Mouse (Mus musculus): ENCODE measurements around the gene Mlc1. TPM values are rescaled to one million over a fixed set of nuclear protein-coding genes. Genes with fewer than 3 reads are reported as not detected.

Gene Mlc1
- polyA plus RNA-seq (2015; fragmentation: Nextera tagmentation; extraction: Ambion mirVana): 0.13 and 0.15 TPM in 2 replicates

DNA sequence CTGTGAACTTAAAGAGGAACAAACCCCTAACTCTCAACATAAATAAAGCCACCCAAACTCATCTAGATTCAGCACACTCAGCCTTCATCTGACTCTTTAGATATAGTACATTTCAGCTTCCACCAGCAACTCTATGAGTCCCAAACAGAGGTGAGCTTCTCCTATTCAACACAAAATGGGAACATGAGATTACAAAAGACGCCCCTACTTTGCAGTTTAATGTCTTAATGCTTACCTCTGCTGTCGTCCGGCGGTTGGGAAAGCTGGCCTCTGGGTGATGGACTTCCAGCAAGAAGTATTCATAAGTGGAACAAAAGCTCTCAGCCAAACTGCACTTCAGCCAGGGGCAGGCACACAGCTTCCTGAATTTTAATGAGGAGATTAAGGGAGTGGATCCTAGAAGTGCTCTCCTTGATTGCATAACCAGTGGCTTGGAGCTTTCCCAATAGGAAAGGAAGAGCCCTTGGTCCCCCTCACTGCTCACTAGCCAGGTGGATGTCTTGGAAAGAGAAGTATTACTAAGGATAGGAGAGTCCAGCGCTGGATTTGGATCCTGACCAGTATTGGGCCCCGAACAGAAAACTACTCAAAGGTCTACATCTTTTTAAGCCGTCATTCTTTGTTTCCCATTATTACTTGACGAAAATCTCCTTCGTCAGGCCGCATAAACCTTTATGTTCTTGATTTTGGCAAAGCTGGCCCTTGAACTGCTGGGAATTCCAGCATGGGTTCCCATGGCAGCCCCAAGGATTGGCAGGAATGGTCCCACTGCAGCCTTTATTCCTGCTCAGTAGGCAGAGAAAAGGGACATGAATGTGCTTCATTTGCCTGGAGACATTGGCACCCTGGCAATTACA is at the start of gene Mlc1:
Gene Mlc1 (minus strand): TSS at position 727 of the 857 bp plus-strand sequence.
- Histone ChIP-seq H3K27me3 (no peaks in the 10 kb centered on the region), H3K36me3 (no peaks in the 10 kb centered on the region), H3K4me1 (no peaks in the 10 kb centered on the region), H3K9me3 (no peaks in the 10 kb centered on the region), H3K27ac (no peak within 1 kb of the TSS), H3K4me2 (replicated peaks) (no peak within 1 kb of the TSS), H3K4me3 (no peak within 1 kb of the TSS), H3K9ac (no peak within 1 kb of the TSS)
- WGBS: 79% methylated on average over 10 of the region's 10 CpGs
- ATAC-seq (ENCODE audit: low FRiP score, low read depth): no peak

- Histone ChIP-seq H3K27ac (no peak overlapping the region), H3K27me3 (no peaks in the 10 kb centered on the region), H3K4me3 (no peak overlapping the region), H3K36me3 (no peaks in the 10 kb centered on the region), H3K4me1 (no peaks in the 10 kb centered on the region), H3K4me2 (replicated peaks) (no peak overlapping the region), H3K9me3 (no peaks in the 10 kb centered on the region), H3K9ac (no peak overlapping the region)
- 78% methylated on average over 7 of the region's 7 CpGs for WGBS
- ATAC-seq (ENCODE audit: low FRiP score, low read depth): no peak
Observed at GRCm38 (mm10) chr15:89020492-89020891, 41.7 kb upstream of the Mlc1 start.

DNA sequence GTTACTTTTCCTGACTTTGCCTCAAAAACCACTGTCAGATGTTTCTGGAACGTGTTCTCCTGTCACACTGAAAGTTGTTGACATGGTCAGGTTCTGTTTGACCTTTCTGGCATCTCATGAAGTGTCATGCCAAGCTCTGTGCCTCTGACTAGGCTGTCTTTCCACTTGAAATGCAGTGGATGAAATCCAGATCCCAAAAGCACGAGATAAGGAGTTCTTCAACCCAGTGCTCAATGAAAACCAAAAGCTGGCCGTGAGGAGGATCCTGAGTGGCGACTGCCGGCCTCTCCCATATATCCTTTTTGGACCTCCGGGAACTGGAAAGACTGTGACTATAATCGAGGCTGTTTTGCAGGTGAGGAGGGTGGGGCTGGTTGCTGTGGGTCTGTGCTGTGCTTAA is 41.3 kb upstream of the Mlc1 start:
- no peaks in the 10 kb centered on the region for H3K4me1 ChIP-seq
- no peak overlapping the region for H3K9ac ChIP-seq
- ATAC-seq (ENCODE audit: low FRiP score, low read depth): no peak
- H3K4me3 ChIP-seq: no peak overlapping the region
- no peaks in the 10 kb centered on the region for H3K27me3 ChIP-seq
- no peaks in the 10 kb centered on the region for H3K36me3 ChIP-seq
- no peak overlapping the region for H3K4me2 ChIP-seq (replicated peaks)
- no peaks in the 10 kb centered on the region for H3K9me3 ChIP-seq
- H3K27ac ChIP-seq: no peak overlapping the region
- 70% methylated on average over 7 of the region's 7 CpGs for WGBS

GRCm38 (mm10) chr15:89016722-89017121 is 37.9 kb upstream of the Mlc1 start:
- H3K4me1 ChIP-seq: no peaks in the 10 kb centered on the region
- H3K27ac ChIP-seq: no peak overlapping the region
- ATAC-seq (ENCODE audit: low FRiP score, low read depth): no peak
- no peaks in the 10 kb centered on the region for H3K27me3 ChIP-seq
- WGBS: 90% methylated on average over 3 of the region's 3 CpGs
- H3K9me3 ChIP-seq: no peaks in the 10 kb centered on the region
- H3K9ac ChIP-seq: no peak overlapping the region
- H3K36me3 ChIP-seq: no peaks in the 10 kb centered on the region
- H3K4me3 ChIP-seq: no peak overlapping the region
- H3K4me2 ChIP-seq (replicated peaks): no peak overlapping the region

- H3K9ac ChIP-seq: no peak overlapping the region
- H3K4me1 ChIP-seq: 0 out of 2 replicates have a peak, but pooled peaks cover 4% of the 10 kb centered on the region
- 82% methylated on average over 5 of the region's 5 CpGs for WGBS
- ATAC-seq (ENCODE audit: low FRiP score, low read depth): no peak
- H3K36me3 ChIP-seq: no peaks in the 10 kb centered on the region
- no peak overlapping the region for H3K27ac ChIP-seq
- no peak overlapping the region for H3K4me3 ChIP-seq
- no peaks in the 10 kb centered on the region for H3K9me3 ChIP-seq
- no peak overlapping the region for H3K4me2 ChIP-seq (replicated peaks)
- no peaks in the 10 kb centered on the region for H3K27me3 ChIP-seq
Observed at GRCm38 (mm10) chr15:89007781-89008180, 29.0 kb upstream of the Mlc1 start.

DNA sequence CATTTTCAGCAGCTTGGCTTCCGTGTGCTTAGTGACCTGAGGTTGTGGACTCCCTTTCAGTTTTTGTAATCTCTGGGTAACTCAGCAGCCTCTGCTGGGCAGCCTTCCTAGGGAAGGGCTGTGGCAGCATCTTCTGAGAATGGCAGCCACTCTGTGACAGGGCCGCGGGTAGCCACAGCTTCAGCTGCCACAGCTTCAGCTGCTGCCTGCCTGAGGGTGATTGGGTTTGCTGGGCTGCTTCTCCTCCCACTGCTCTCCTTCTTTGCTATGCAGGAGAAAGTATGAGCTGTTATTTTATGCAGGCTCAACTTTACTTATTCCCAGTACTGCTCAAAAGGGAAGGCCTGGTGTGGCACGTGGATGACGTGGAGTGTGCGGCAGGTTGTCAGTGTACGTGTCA is 28.2 kb upstream of the Mlc1 start:
- H3K4me1 ChIP-seq: 0 out of 2 replicates have a peak, but pooled peaks cover 6% of the 10 kb centered on the region
- H3K36me3 ChIP-seq: no peaks in the 10 kb centered on the region
- H3K4me2 ChIP-seq (replicated peaks): no peak overlapping the region
- H3K9ac ChIP-seq: no peak overlapping the region
- no peak overlapping the region for H3K27ac ChIP-seq
- no peaks in the 10 kb centered on the region for H3K9me3 ChIP-seq
- no peak for ATAC-seq (ENCODE audit: low FRiP score, low read depth)
- WGBS: 92% methylated on average over 7 of the region's 7 CpGs
- H3K4me3 ChIP-seq: no peak overlapping the region
- H3K27me3 ChIP-seq: no peaks in the 10 kb centered on the region

GRCm38 (mm10) chr15:89001245-89001644 is 22.4 kb upstream of the Mlc1 start:
- Histone ChIP-seq H3K4me2 (replicated peaks) (no peak overlapping the region), H3K4me1 (0 out of 2 replicates have a peak, but pooled peaks cover 6% of the 10 kb centered on the region), H3K9me3 (no peaks in the 10 kb centered on the region), H3K9ac (no peak overlapping the region), H3K27me3 (no peaks in the 10 kb centered on the region), H3K36me3 (no peaks in the 10 kb centered on the region), H3K27ac (no peak overlapping the region), H3K4me3 (no peak overlapping the region)
- ATAC-seq (ENCODE audit: low FRiP score, low read depth): no peak
- WGBS: 75% methylated on average over 3 of the region's 3 CpGs

DNA sequence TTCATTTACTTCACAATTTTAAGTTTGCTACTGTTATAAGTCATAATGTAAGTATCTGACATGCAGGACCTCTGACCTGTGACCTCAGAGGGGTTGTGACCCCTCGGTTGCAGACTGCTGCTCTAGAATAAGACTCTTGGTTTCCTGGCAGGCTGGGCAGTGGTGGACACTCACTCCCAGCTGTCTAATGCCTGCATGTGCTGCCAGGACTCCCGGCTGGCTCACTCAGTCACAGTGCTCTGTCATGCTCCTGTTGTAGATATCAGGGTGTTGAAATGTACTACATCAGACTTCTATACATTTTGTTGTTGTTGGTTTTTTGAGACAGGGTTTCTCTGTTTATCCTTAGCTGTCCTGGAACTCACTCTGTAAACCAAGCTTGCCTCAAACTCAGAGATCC is 21.6 kb upstream of the Mlc1 start:
- no peak for ATAC-seq (ENCODE audit: low FRiP score, low read depth)
- no peak overlapping the region for H3K9ac ChIP-seq
- H3K27me3 ChIP-seq: no peaks in the 10 kb centered on the region
- H3K9me3 ChIP-seq: no peaks in the 10 kb centered on the region
- 0 out of 2 replicates have a peak, but pooled peaks cover 6% of the 10 kb centered on the region for H3K4me1 ChIP-seq
- H3K4me3 ChIP-seq: no peak overlapping the region
- WGBS: 59% methylated on average over 2 of the region's 2 CpGs
- H3K27ac ChIP-seq: no peak overlapping the region
- no peak overlapping the region for H3K4me2 ChIP-seq (replicated peaks)
- no peaks in the 10 kb centered on the region for H3K36me3 ChIP-seq

- 67% methylated on average over 2 of the region's 2 CpGs for WGBS
- no peak for ATAC-seq (ENCODE audit: low FRiP score, low read depth)
- Histone ChIP-seq H3K9ac (no peak overlapping the region), H3K27ac (no peak overlapping the region), H3K27me3 (no peaks in the 10 kb centered on the region), H3K36me3 (no peaks in the 10 kb centered on the region), H3K4me3 (no peak overlapping the region), H3K4me1 (0 out of 2 replicates have a peak, but pooled peaks cover 3% of the 10 kb centered on the region), H3K4me2 (replicated peaks) (no peak overlapping the region), H3K9me3 (no peaks in the 10 kb centered on the region)
Observed at GRCm38 (mm10) chr15:88999124-88999523, 20.3 kb upstream of the Mlc1 start.

DNA sequence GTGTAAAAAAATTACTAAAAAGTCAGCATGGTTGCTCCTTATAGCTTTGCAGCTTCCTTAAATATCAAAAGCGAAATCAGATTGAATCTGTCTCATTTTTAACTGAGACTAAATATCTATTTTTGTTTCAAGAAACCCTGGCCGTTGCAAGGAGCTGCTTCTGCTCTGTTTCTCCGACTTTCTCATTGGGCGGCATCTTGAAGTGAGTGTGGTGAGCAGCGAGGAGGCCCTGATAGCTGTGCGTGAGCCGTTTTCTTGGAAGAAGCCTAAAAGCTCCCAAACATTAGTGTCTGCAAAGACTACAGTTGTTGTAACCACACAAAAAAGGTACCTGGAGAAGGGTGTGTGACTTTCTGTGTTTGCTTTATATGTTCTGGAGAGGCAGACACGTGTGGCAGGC is 19.8 kb upstream of the Mlc1 start:
- Histone ChIP-seq H3K27ac (no peak overlapping the region), H3K36me3 (no peaks in the 10 kb centered on the region), H3K4me3 (no peak overlapping the region), H3K27me3 (no peaks in the 10 kb centered on the region), H3K9ac (no peak overlapping the region), H3K4me1 (0 out of 2 replicates have a peak, but pooled peaks cover 3% of the 10 kb centered on the region), H3K9me3 (no peaks in the 10 kb centered on the region), H3K4me2 (replicated peaks) (no peak overlapping the region)
- ATAC-seq (ENCODE audit: low FRiP score, low read depth): no peak
- WGBS: 78% methylated on average over 8 of the region's 8 CpGs

- Histone ChIP-seq H3K36me3 (no peaks in the 10 kb centered on the region), H3K27me3 (no peaks in the 10 kb centered on the region), H3K9ac (no peak overlapping the region), H3K27ac (no peak overlapping the region), H3K4me2 (replicated peaks) (no peak overlapping the region), H3K4me3 (no peak overlapping the region), H3K9me3 (no peaks in the 10 kb centered on the region), H3K4me1 (no peaks in the 10 kb centered on the region)
- ATAC-seq (ENCODE audit: low FRiP score, low read depth): no peak
- 63% methylated on average over 2 of the region's 2 CpGs for WGBS
Observed at GRCm38 (mm10) chr15:88989236-88989635, 10.4 kb upstream of the Mlc1 start.

DNA sequence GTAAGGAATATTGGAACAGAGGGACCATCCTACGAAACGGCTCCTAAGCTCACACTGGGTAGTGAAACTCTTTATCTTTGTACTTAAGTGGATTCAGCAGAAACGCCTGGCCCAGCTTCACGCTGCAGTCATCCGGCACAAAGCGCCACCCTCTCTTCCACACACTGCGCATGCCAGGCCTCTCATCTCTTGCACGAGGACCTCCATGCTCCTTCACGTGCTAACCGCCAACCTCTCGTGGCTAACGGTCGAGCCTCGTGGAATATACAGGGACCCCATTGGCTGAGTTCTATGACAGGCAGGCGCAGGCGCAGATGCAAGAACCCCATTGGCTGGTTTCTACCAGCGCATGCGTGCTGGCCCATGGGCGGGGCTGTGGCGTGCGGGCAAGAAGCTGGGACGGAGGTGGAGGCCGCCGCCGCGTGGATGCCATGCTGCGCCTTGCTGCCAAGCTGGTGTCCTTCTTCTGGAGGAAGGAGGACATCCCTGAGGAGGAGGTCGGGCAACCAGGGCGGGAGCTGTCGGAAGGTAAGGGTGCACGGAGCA is 3.8 kb upstream of the Mlc1 start, which contains the start of gene Mov10l1:
Gene Mov10l1 (plus strand): TSS at position 376 of the 546 bp plus-strand sequence.
- H3K36me3 ChIP-seq: no peaks in the 10 kb centered on the region
- no peaks in the 10 kb centered on the region for H3K4me1 ChIP-seq
- H3K4me2 ChIP-seq (replicated peaks): no peak within 1 kb of the TSS
- no peak within 1 kb of the TSS for H3K27ac ChIP-seq
- 91% methylated on average over 31 of the region's 31 CpGs for WGBS
- ATAC-seq (ENCODE audit: low FRiP score, low read depth): no peak
- no peak within 1 kb of the TSS for H3K9ac ChIP-seq
- H3K4me3 ChIP-seq: no peak within 1 kb of the TSS
- no peaks in the 10 kb centered on the region for H3K9me3 ChIP-seq
- no peaks in the 10 kb centered on the region for H3K27me3 ChIP-seq
